Mouse (Mus musculus) heart, postnatal 0 days (tissue): ENCODE measurements at regions not wholly inside any gene's neighbourhood (a gene's known extent, or its start where the extent isn't known, plus 50 kb on each side); places are given as distances from the start of the nearest gene placed in this dataset.

ENCODE experiments used
- CTCF ChIP-seq: IDR thresholded peaks from 2 replicates; pipeline ENCODE4 v1.5.1; 2016; ENCODE audit warnings: antibody characterized with exemption, control low read depth, low read depth
- EP300 ChIP-seq: IDR thresholded peaks from 2 replicates; pipeline ENCODE4 v1.6.1; 2016; ENCODE audit warnings: antibody characterized with exemption, low read depth

DNA sequence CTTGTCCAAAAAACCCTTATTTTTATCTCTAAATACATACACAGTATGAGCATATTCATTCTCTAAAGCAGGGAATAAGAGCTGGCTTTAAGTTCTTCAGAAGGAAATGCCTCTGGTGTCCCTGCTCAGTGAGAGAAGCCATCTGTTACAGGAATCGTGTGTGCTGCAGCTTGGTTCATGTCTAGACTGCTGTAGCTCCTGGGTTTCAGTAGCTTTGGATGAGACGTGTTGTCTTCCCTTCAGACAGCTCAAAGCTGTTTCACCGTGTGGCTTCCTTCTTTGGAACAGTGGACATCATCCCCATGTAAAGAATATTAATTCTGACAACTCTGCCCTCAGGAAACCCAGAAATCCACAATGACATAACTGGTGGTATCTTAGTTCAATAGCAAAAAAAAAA, 181.1 kb downstream of the Rps15a start:
- TF ChIP-seq CTCF (no peak), EP300 (no peak)
